Comparison of ENCODE assay signal across 9 mouse cellular contexts in genomic region chr6:66897994-66898393, GRCm38 (mm10). TPM values are rescaled to one million over a fixed set of nuclear protein-coding genes. Genes with fewer than 3 reads are reported as not detected.
DNase-seq lines count a peak whose midpoint lies in the region; ATAC-seq and TF ChIP-seq lines count a peak whose summit lies in the region.
"Had no signal": no experiment of that assay in that cellular context is flagged by ENCODE, and none has a peak within 500 bp of the region (broad histone marks: within the 10 kb centered on the region; RNA-seq: fewer than 3 reads in every experiment).

No protein-coding gene starts in this region.

- no peaks in the 10 kb centered on the region for H3K9me3 ChIP-seq in lung, postnatal 0 days (ENCODE audit: low read length)
- H3K9me3 ChIP-seq in limb, embryonic 12.5 days: no peaks in the 10 kb centered on the region
- H3K9me3 ChIP-seq in stomach, embryonic 15.5 days: no peaks in the 10 kb centered on the region

- DNase-seq in gastrocnemius, adult 2 months: no peak
- DNase-seq in gastrocnemius, postnatal 36 days: no peak
- no peak for DNase-seq in lung, postnatal 0 days (ENCODE audit: low spot score)
- no peak for DNase-seq in lung, adult 2 months
- DNase-seq in ovary, adult 18-20 months (ENCODE audit: low spot score): no peak
- no peak for DNase-seq in layer of hippocampus, adult 8-10 months (ENCODE audit: low spot score in 2 of 2)
- DNase-seq: right cerebral cortex, postnatal 14 days had no signal

- 35% methylated on average over 4 of the region's 4 CpGs for WGBS in lung, postnatal 0 days
- 51% methylated on average over 4 of the region's 4 CpGs for WGBS in lung, adult 2 months
- WGBS in limb, embryonic 12.5 days: 54% methylated on average over 4 of the region's 4 CpGs
- 26% methylated on average over 4 of the region's 4 CpGs for whole genome bisulfite sequencing in stomach, embryonic 15.5 days

- no peak for TF ChIP-seq EP300 in lung, postnatal 0 days (IDR thresholded peaks at IDR 0.05)

- no peak for TF ChIP-seq CTCF in gastrocnemius, adult 2 months (IDR thresholded peaks at IDR 0.05)
- TF ChIP-seq CTCF in lung, postnatal 0 days (IDR thresholded peaks at IDR 0.05): no peak
- no peak for TF ChIP-seq CTCF in lung, adult 2 months (IDR thresholded peaks at IDR 0.05; ENCODE audit: insufficient read depth, low read length)

- H3K4me2 ChIP-seq in lung, postnatal 0 days (replicated peaks; ENCODE audit: low read depth, low read length): peak overlapping the region; percentile 94
- peak overlapping the region; percentile 79 for H3K4me2 ChIP-seq in limb, embryonic 12.5 days
- H3K4me2 ChIP-seq in stomach, embryonic 15.5 days: peak overlapping the region; percentile 83

- H3K4me3 ChIP-seq in gastrocnemius, adult 2 months: peak overlapping the region; percentile 99
- peak overlapping the region; percentile 91; the same call in 1 of the 2 replicates for H3K4me3 ChIP-seq in lung, postnatal 0 days (ENCODE audit: low read depth, low read length)
- H3K4me3 ChIP-seq in lung, adult 2 months (replicated peaks; ENCODE audit: extremely low read depth, low read depth, low read length): no peak overlapping the region
- H3K4me3 ChIP-seq in limb, embryonic 12.5 days (replicated peaks): peak overlapping the region; percentile 82; the same call in 1 of the 2 replicates
- peak overlapping the region; percentile 93 for H3K4me3 ChIP-seq in stomach, embryonic 15.5 days (replicated peaks)

- peak overlapping the region; percentile 91; the same call in 1 of the 2 replicates for H3K27ac ChIP-seq in gastrocnemius, adult 2 months
- H3K27ac ChIP-seq in lung, postnatal 0 days (ENCODE audit: low read length): no peak overlapping the region
- H3K27ac ChIP-seq in limb, embryonic 12.5 days: no peak overlapping the region
- H3K27ac ChIP-seq in stomach, embryonic 15.5 days: no peak overlapping the region; the same call in 1 of the 2 replicates

- H3K36me3 ChIP-seq in lung, postnatal 0 days (ENCODE audit: insufficient read depth, low read length): no peaks in the 10 kb centered on the region
- H3K36me3 ChIP-seq in limb, embryonic 12.5 days: no peaks in the 10 kb centered on the region
- no peaks in the 10 kb centered on the region for H3K36me3 ChIP-seq in stomach, embryonic 15.5 days

- no peaks in the 10 kb centered on the region for H3K27me3 ChIP-seq in lung, postnatal 0 days (replicated peaks; ENCODE audit: insufficient read depth, low read length)
- H3K27me3 ChIP-seq in limb, embryonic 12.5 days: no peaks in the 10 kb centered on the region
- H3K27me3 ChIP-seq in stomach, embryonic 15.5 days (replicated peaks): no peaks in the 10 kb centered on the region

- no peak for ATAC-seq in lung, postnatal 0 days
- no peak for ATAC-seq in limb, embryonic 12.5 days (ENCODE audit: insufficient number of reproducible peaks, insufficient read depth, low FRiP score, low TSS enrichment, low read depth)
- ATAC-seq in stomach, embryonic 15.5 days (ENCODE audit: insufficient read depth, low FRiP score, low read depth): no peak

- H3K4me1 ChIP-seq in lung, postnatal 0 days (ENCODE audit: insufficient read depth, low read depth, low read length): peaks cover 10% of the 10 kb centered on the region; the same call in 1 of the 2 replicates
- H3K4me1 ChIP-seq in lung, adult 2 months (ENCODE audit: control insufficient read depth, insufficient read depth, low read length): peaks cover 4% of the 10 kb centered on the region
- peaks cover 25% of the 10 kb centered on the region for H3K4me1 ChIP-seq in limb, embryonic 12.5 days (replicated peaks)
- 0 out of 2 replicates have a peak, but pooled peaks cover 13% of the 10 kb centered on the region for H3K4me1 ChIP-seq in stomach, embryonic 15.5 days

- intact Hi-C loops in gastrocnemius, adult 2 months (cut with DNase I): loop anchor here (5.0 kb wide), 1 partner anchor 264 kb away; no protein-coding TSS in a partner anchor
- intact Hi-C loops in gastrocnemius, postnatal 36 days (cut with DNase I): loop anchor here (2.0 to 10.0 kb wide), 2 partner anchors 63 to 261 kb away; no protein-coding TSS in a partner anchor

- H3K9ac ChIP-seq in lung, postnatal 0 days (replicated peaks; ENCODE audit: low read depth): peak overlapping the region; percentile 84; the same call in 1 of the 2 replicates
- no peak overlapping the region for H3K9ac ChIP-seq in limb, embryonic 12.5 days (replicated peaks)
- 0 out of 2 replicates have a peak overlapping the region, but pooled peaks have one; percentile 78 for H3K9ac ChIP-seq in stomach, embryonic 15.5 days

- TF ChIP-seq POLR2A in lung, adult 2 months (IDR thresholded peaks at IDR 0.05; ENCODE audit: borderline replicate concordance, extremely low read depth, low read depth, low read length): no peak

RNA-seq across cellular contexts. Expression of gene Gng12, which starts 1.8 kb away (rescaled TPM):
- 10 to 100 TPM; 28.0 to 28.9 TPM for total RNA-seq in gastrocnemius, adult 2 months (2021)
- 10 to 100 TPM; 26.0 to 27.1 TPM for total RNA-seq in gastrocnemius, postnatal 36 days (2021)
- 77.1 and 82.5 TPM in 2 replicates for polyA plus RNA-seq in lung, postnatal 0 days (2015; fragmentation: Nextera tagmentation; extraction: Ambion mirVana)
- 19.7 and 29.8 TPM in 2 replicates for polyA plus RNA-seq in lung, adult 2 months (2012; rRNA removed)
- polyA plus RNA-seq in limb, embryonic 12.5 days (2016; fragmentation: Nextera tagmentation; extraction: Ambion mirVana): 56.2 and 56.9 TPM in 2 replicates
- polyA plus RNA-seq in stomach, embryonic 15.5 days (2015; fragmentation: Nextera tagmentation; extraction: Ambion mirVana): 103 and 105 TPM in 2 replicates
- 10 to 100 TPM; 56.7 to 75.5 (median 67.9) TPM for total RNA-seq in layer of hippocampus, adult 8-10 months (2022)
